Mouse (Mus musculus): ENCODE data around the gene Dnah7a. TPM values are rescaled to one million over a fixed set of nuclear protein-coding genes. Genes with fewer than 3 reads are reported as not detected.
"Not testable (repeated sequence)": the region's sequence is repeated elsewhere in the genome, so short reads cannot be mapped to it uniquely, and the experiment has no call there.

Dnah7a gene
- total and polyA plus RNA-seq, 2 experiments, result not detected

GRCm38 (mm10) chr1:53639865-53640794 lies 66.5 kb downstream of the Dnah7a start:
- H3K4me1 ChIP-seq (ENCODE audit: control insufficient read depth, insufficient read depth, low read length), result no peaks in the 10 kb centered on the region
- DNase-seq (ENCODE audit: extremely low read depth, low read depth, low spot score), result no peak
- no peak overlapping the region for H3K9ac ChIP-seq (ENCODE audit: low read depth, low read length)
- H3K4me3 ChIP-seq (ENCODE audit: insufficient read depth, low read depth, low read length), result no peak overlapping the region
- no peaks in the 10 kb centered on the region for H3K79me2 ChIP-seq (ENCODE audit: control insufficient read depth, insufficient read depth, low read length)
- H3K36me3 ChIP-seq (ENCODE audit: control insufficient read depth, insufficient read depth, low read length), result no peaks in the 10 kb centered on the region
- no peak for TF ChIP-seq CTCF (IDR thresholded peaks at IDR 0.05; ENCODE audit: low read depth, low read length)
- TF ChIP-seq POLR2A (IDR thresholded peaks at IDR 0.05; ENCODE audit: extremely low read depth, insufficient read depth, low read length), result no peak
- WGBS, result 69% methylated on average over 8 of the region's 8 CpGs
- no peaks in the 10 kb centered on the region for H3K27me3 ChIP-seq (ENCODE audit: control insufficient read depth, insufficient read depth, low read length)
- H3K27ac ChIP-seq (replicated peaks; ENCODE audit: insufficient read depth, low read depth, low read length), result no peak overlapping the region

GRCm38 (mm10) chr1:53635641-53636040 lies 70.9 kb downstream of the Dnah7a start:
- H3K9ac ChIP-seq (ENCODE audit: low read depth, low read length); H3K4me1 ChIP-seq (ENCODE audit: control insufficient read depth, insufficient read depth, low read length); H3K27ac ChIP-seq (replicated peaks; ENCODE audit: insufficient read depth, low read depth, low read length); H3K4me3 ChIP-seq (ENCODE audit: insufficient read depth, low read depth, low read length); DNase-seq (ENCODE audit: extremely low read depth, low read depth, low spot score); H3K79me2 ChIP-seq (ENCODE audit: control insufficient read depth, insufficient read depth, low read length); H3K36me3 ChIP-seq (ENCODE audit: control insufficient read depth, insufficient read depth, low read length); H3K27me3 ChIP-seq (ENCODE audit: control insufficient read depth, insufficient read depth, low read length): not testable (repeated sequence)
- WGBS, result 27% methylated on average over 2 of the region's 2 CpGs

GRCm38 (mm10) chr1:53632040-53632439 lies 74.5 kb downstream of the Dnah7a start:
- not testable (repeated sequence) for DNase-seq (ENCODE audit: extremely low read depth, low read depth, low spot score)

GRCm38 (mm10) chr1:53630011-53630410 lies 76.6 kb downstream of the Dnah7a start:
- H3K27ac ChIP-seq (replicated peaks; ENCODE audit: insufficient read depth, low read depth, low read length), result no peak overlapping the region
- no peak overlapping the region for H3K9ac ChIP-seq (ENCODE audit: low read depth, low read length)
- H3K4me1 ChIP-seq (ENCODE audit: control insufficient read depth, insufficient read depth, low read length), result no peaks in the 10 kb centered on the region
- H3K4me3 ChIP-seq (ENCODE audit: insufficient read depth, low read depth, low read length), result no peak overlapping the region
- H3K27me3 ChIP-seq (ENCODE audit: control insufficient read depth, insufficient read depth, low read length), result no peaks in the 10 kb centered on the region
- H3K79me2 ChIP-seq (ENCODE audit: control insufficient read depth, insufficient read depth, low read length), result no peaks in the 10 kb centered on the region
- 25% methylated on average over 6 of the region's 6 CpGs for WGBS
- TF ChIP-seq POLR2A (IDR thresholded peaks at IDR 0.05; ENCODE audit: extremely low read depth, insufficient read depth, low read length) (no peak), CTCF (IDR thresholded peaks at IDR 0.05; ENCODE audit: low read depth, low read length) (no peak)
- H3K36me3 ChIP-seq (ENCODE audit: control insufficient read depth, insufficient read depth, low read length), result no peaks in the 10 kb centered on the region
- no peak for DNase-seq (ENCODE audit: extremely low read depth, low read depth, low spot score)

More at GRCm38 (mm10) chr1:53632040-53632439, 74.5 kb downstream of the Dnah7a start:
- not testable (repeated sequence) for H3K4me1 ChIP-seq (ENCODE audit: control insufficient read depth, insufficient read depth, low read length); H3K79me2 ChIP-seq (ENCODE audit: control insufficient read depth, insufficient read depth, low read length); H3K27ac ChIP-seq (replicated peaks; ENCODE audit: insufficient read depth, low read depth, low read length); H3K36me3 ChIP-seq (ENCODE audit: control insufficient read depth, insufficient read depth, low read length); H3K9ac ChIP-seq (ENCODE audit: low read depth, low read length); H3K4me3 ChIP-seq (ENCODE audit: insufficient read depth, low read depth, low read length); H3K27me3 ChIP-seq (ENCODE audit: control insufficient read depth, insufficient read depth, low read length)

GRCm38 (mm10) chr1:53613486-53613885 lies 93.1 kb downstream of the Dnah7a start:
- Histone ChIP-seq H3K4me1 (ENCODE audit: control insufficient read depth, insufficient read depth, low read length) (no peaks in the 10 kb centered on the region), H3K9ac (ENCODE audit: low read depth, low read length) (no peak overlapping the region), H3K36me3 (ENCODE audit: control insufficient read depth, insufficient read depth, low read length) (no peaks in the 10 kb centered on the region), H3K27me3 (ENCODE audit: control insufficient read depth, insufficient read depth, low read length) (0 out of 2 replicates have a peak, but pooled peaks cover 3% of the 10 kb centered on the region), H3K4me3 (ENCODE audit: insufficient read depth, low read depth, low read length) (no peak overlapping the region), H3K27ac (replicated peaks; ENCODE audit: insufficient read depth, low read depth, low read length) (no peak overlapping the region), H3K79me2 (ENCODE audit: control insufficient read depth, insufficient read depth, low read length) (no peaks in the 10 kb centered on the region)
- DNase-seq (ENCODE audit: extremely low read depth, low read depth, low spot score), result no peak
- 88% methylated on average over 16 of the region's 16 CpGs for WGBS
- no peak for TF ChIP-seq CTCF (IDR thresholded peaks at IDR 0.05; ENCODE audit: low read depth, low read length)
- TF ChIP-seq POLR2A (IDR thresholded peaks at IDR 0.05; ENCODE audit: extremely low read depth, insufficient read depth, low read length), result no peak

GRCm38 (mm10) chr1:53581326-53581725 lies 125.3 kb downstream of the Dnah7a start:
- H3K4me3 ChIP-seq (ENCODE audit: insufficient read depth, low read depth, low read length); DNase-seq (ENCODE audit: extremely low read depth, low read depth, low spot score); H3K4me1 ChIP-seq (ENCODE audit: control insufficient read depth, insufficient read depth, low read length); H3K79me2 ChIP-seq (ENCODE audit: control insufficient read depth, insufficient read depth, low read length); H3K9ac ChIP-seq (ENCODE audit: low read depth, low read length); H3K27me3 ChIP-seq (ENCODE audit: control insufficient read depth, insufficient read depth, low read length); H3K27ac ChIP-seq (replicated peaks; ENCODE audit: insufficient read depth, low read depth, low read length); H3K36me3 ChIP-seq (ENCODE audit: control insufficient read depth, insufficient read depth, low read length): not testable (repeated sequence)
- 29% methylated on average over 1 of the region's 1 CpGs for WGBS

- not testable (repeated sequence) for H3K36me3 ChIP-seq (ENCODE audit: control insufficient read depth, insufficient read depth, low read length); H3K4me3 ChIP-seq (ENCODE audit: insufficient read depth, low read depth, low read length); H3K9ac ChIP-seq (ENCODE audit: low read depth, low read length); H3K79me2 ChIP-seq (ENCODE audit: control insufficient read depth, insufficient read depth, low read length); H3K27me3 ChIP-seq (ENCODE audit: control insufficient read depth, insufficient read depth, low read length); DNase-seq (ENCODE audit: extremely low read depth, low read depth, low spot score); H3K27ac ChIP-seq (replicated peaks; ENCODE audit: insufficient read depth, low read depth, low read length); H3K4me1 ChIP-seq (ENCODE audit: control insufficient read depth, insufficient read depth, low read length)
- WGBS, result 76% methylated on average over 3 of the region's 3 CpGs
Observed at GRCm38 (mm10) chr1:53557918-53558317, 148.7 kb downstream of the Dnah7a start.

GRCm38 (mm10) chr1:53547018-53547417 lies 159.6 kb downstream of the Dnah7a start:
- not testable (repeated sequence) for H3K36me3 ChIP-seq (ENCODE audit: control insufficient read depth, insufficient read depth, low read length); H3K27me3 ChIP-seq (ENCODE audit: control insufficient read depth, insufficient read depth, low read length); H3K4me1 ChIP-seq (ENCODE audit: control insufficient read depth, insufficient read depth, low read length); H3K4me3 ChIP-seq (ENCODE audit: insufficient read depth, low read depth, low read length); H3K27ac ChIP-seq (replicated peaks; ENCODE audit: insufficient read depth, low read depth, low read length); H3K9ac ChIP-seq (ENCODE audit: low read depth, low read length); DNase-seq (ENCODE audit: extremely low read depth, low read depth, low spot score); H3K79me2 ChIP-seq (ENCODE audit: control insufficient read depth, insufficient read depth, low read length)
- 95% methylated on average over 10 of the region's 10 CpGs for WGBS

- 51% methylated on average over 2 of the region's 2 CpGs for WGBS
- not testable (repeated sequence) for H3K4me3 ChIP-seq (ENCODE audit: insufficient read depth, low read depth, low read length); H3K4me1 ChIP-seq (ENCODE audit: control insufficient read depth, insufficient read depth, low read length); H3K27ac ChIP-seq (replicated peaks; ENCODE audit: insufficient read depth, low read depth, low read length); H3K79me2 ChIP-seq (ENCODE audit: control insufficient read depth, insufficient read depth, low read length); H3K27me3 ChIP-seq (ENCODE audit: control insufficient read depth, insufficient read depth, low read length); DNase-seq (ENCODE audit: extremely low read depth, low read depth, low spot score); H3K9ac ChIP-seq (ENCODE audit: low read depth, low read length); H3K36me3 ChIP-seq (ENCODE audit: control insufficient read depth, insufficient read depth, low read length)
Observed at GRCm38 (mm10) chr1:53538356-53538755, 168.2 kb downstream of the Dnah7a start.
